Mouse (Mus musculus): ENCODE results near the gene Bmi1.

The Bmi1 gene

GRCm38 (mm10) chr2:18676936-18677491 is at the start of gene Bmi1:
TSS of gene Bmi1 (plus strand) at chr2:18677018.
- in situ Hi-C loops (cut with MboI) = loop anchor here (25.0 kb wide), 1 partner anchor 640 kb away; the partner anchor contains the start of genes A930004D18Rik and Skida1

- in situ Hi-C loops (cut with MboI) = no loop called here
Measured at GRCm38 (mm10) chr2:18630547-18630946, 46.3 kb upstream of the Bmi1 start.

- in situ Hi-C loops (cut with MboI) = no loop called here
Measured at GRCm38 (mm10) chr2:18635052-18635451, 41.8 kb upstream of the Bmi1 start.

GRCm38 (mm10) chr2:18648563-18648962 is 28.3 kb upstream of the Bmi1 start:
- in situ Hi-C loops (cut with MboI) = no loop called here

- in situ Hi-C loops (cut with MboI) = no loop called here
Measured at GRCm38 (mm10) chr2:18654821-18655220, 22.0 kb upstream of the Bmi1 start.

GRCm38 (mm10) chr2:18664003-18664402 is 12.8 kb upstream of the Bmi1 start:
- in situ Hi-C loops (cut with MboI) = no loop called here

- in situ Hi-C loops (cut with MboI) = no loop called here
Measured at GRCm38 (mm10) chr2:18671041-18671440, 5.8 kb upstream of the Bmi1 start.

GRCm38 (mm10) chr2:18672133-18672765 is 4.6 kb upstream of the Bmi1 start, which contains the start of gene Commd3:
TSS of gene Commd3 (plus strand) at chr2:18672384.
- in situ Hi-C loops (cut with MboI) = no loop called here

GRCm38 (mm10) chr2:18672766-18673164 is 4.1 kb upstream of the Bmi1 start:
- in situ Hi-C loops (cut with MboI) = no loop called here

- in situ Hi-C loops (cut with MboI) = no loop called here
Measured at GRCm38 (mm10) chr2:18673766-18674165, 3.1 kb upstream of the Bmi1 start.

GRCm38 (mm10) chr2:18674193-18674902 is 2.5 kb upstream of the Bmi1 start:
- in situ Hi-C loops (cut with MboI) = no loop called here

GRCm38 (mm10) chr2:18675681-18676456 is 949 bp upstream of the Bmi1 start:
- in situ Hi-C loops (cut with MboI) = loop anchor here (25.0 kb wide), 1 partner anchor 639 kb away; the partner anchor contains the start of genes A930004D18Rik and Skida1

- in situ Hi-C loops (cut with MboI) = loop anchor here (25.0 kb wide), 1 partner anchor 639 kb away; the partner anchor contains the start of genes A930004D18Rik and Skida1
Measured at GRCm38 (mm10) chr2:18676457-18676935, 322 bp upstream of the Bmi1 start.

- in situ Hi-C loops (cut with MboI) = loop anchor here (25.0 kb wide), 1 partner anchor 641 kb away; the partner anchor contains the start of genes A930004D18Rik and Skida1
Measured at GRCm38 (mm10) chr2:18677631-18678471, 1.0 kb downstream of the Bmi1 start.

- in situ Hi-C loops (cut with MboI) = loop anchor here (25.0 kb wide), 1 partner anchor 642 kb away; the partner anchor contains the start of genes A930004D18Rik and Skida1
Measured at GRCm38 (mm10) chr2:18679701-18680100, 2.9 kb downstream of the Bmi1 start.

GRCm38 (mm10) chr2:18680501-18680900 is 3.7 kb downstream of the Bmi1 start:
- in situ Hi-C loops (cut with MboI) = loop anchor here (25.0 kb wide), 1 partner anchor 643 kb away; the partner anchor contains the start of genes A930004D18Rik and Skida1

- in situ Hi-C loops (cut with MboI) = loop anchor here (25.0 kb wide), 1 partner anchor 644 kb away; the partner anchor contains the start of genes A930004D18Rik and Skida1
Measured at GRCm38 (mm10) chr2:18680961-18681360, 4.1 kb downstream of the Bmi1 start.

- in situ Hi-C loops (cut with MboI) = loop anchor here (25.0 kb wide), 1 partner anchor 647 kb away; the partner anchor contains the start of genes A930004D18Rik and Skida1
Measured at GRCm38 (mm10) chr2:18684062-18684461, 7.2 kb downstream of the Bmi1 start.

GRCm38 (mm10) chr2:18686386-18686785 is 9.6 kb downstream of the Bmi1 start:
- in situ Hi-C loops (cut with MboI) = loop anchor here (25.0 kb wide), 1 partner anchor 649 kb away; the partner anchor contains the start of genes A930004D18Rik and Skida1

All from mature B cell (primary cell).